ENCODE assay signal across 14 mouse cellular contexts in genomic region chr11:69074776-69075069, GRCm38 (mm10). TPM values are rescaled to one million over a fixed set of nuclear protein-coding genes. Genes with fewer than 3 reads are reported as not detected.
DNase-seq lines count a peak whose midpoint lies in the region; ATAC-seq and TF ChIP-seq lines count a peak whose summit lies in the region.
"Had no signal": no experiment of that assay in that cellular context is flagged by ENCODE, and none has a peak within 500 bp of the region (broad histone marks: within the 10 kb centered on the region; RNA-seq: fewer than 3 reads in every experiment).

No protein-coding gene starts in this region.

- no peaks in the 10 kb centered on the region for H3K9me3 ChIP-seq in forebrain, embryonic 10.5 days
- H3K9me3 ChIP-seq in forebrain, postnatal 0 days (ENCODE audit: low read length) = no peaks in the 10 kb centered on the region
- H3K9me3 ChIP-seq in liver, embryonic 11.5 days (ENCODE audit: control insufficient read depth, low read length) = no peaks in the 10 kb centered on the region
- no peaks in the 10 kb centered on the region for H3K9me3 ChIP-seq in intestine, embryonic 15.5 days
- no peaks in the 10 kb centered on the region for H3K9me3 ChIP-seq in stomach, embryonic 15.5 days
- H3K9me3 ChIP-seq: heart, embryonic 12.5 days had no signal

- WGBS in forebrain, embryonic 10.5 days = 46% methylated on average over 2 of the region's 2 CpGs
- 44% methylated on average over 2 of the region's 2 CpGs for WGBS in forebrain, postnatal 0 days
- 37% methylated on average over 2 of the region's 2 CpGs for WGBS in liver, embryonic 11.5 days
- 58% methylated on average over 2 of the region's 2 CpGs for WGBS in intestine, embryonic 15.5 days
- 52% methylated on average over 2 of the region's 2 CpGs for WGBS in stomach, embryonic 15.5 days

- TF ChIP-seq CTCF in forebrain, postnatal 0 days (IDR thresholded peaks at IDR 0.05; ENCODE audit: low read depth) = no peak

- no peak overlapping the region for H3K4me2 ChIP-seq in forebrain, postnatal 0 days (ENCODE audit: low read depth)
- H3K4me2 ChIP-seq in liver, embryonic 11.5 days = no peak overlapping the region
- H3K4me2 ChIP-seq in intestine, embryonic 15.5 days (replicated peaks) = no peak overlapping the region
- no peak overlapping the region for H3K4me2 ChIP-seq in stomach, embryonic 15.5 days
- H3K4me2 ChIP-seq: heart, embryonic 12.5 days had no signal

- H3K4me3 ChIP-seq in forebrain, embryonic 10.5 days = no peak overlapping the region
- H3K4me3 ChIP-seq in forebrain, postnatal 0 days (ENCODE audit: low read depth, low read length) = no peak overlapping the region
- H3K4me3 ChIP-seq in liver, embryonic 11.5 days (ENCODE audit: low read depth, low read length) = no peak overlapping the region
- H3K4me3 ChIP-seq in intestine, embryonic 15.5 days (replicated peaks) = no peak overlapping the region
- no peak overlapping the region for H3K4me3 ChIP-seq in stomach, embryonic 15.5 days (replicated peaks)
- H3K4me3 ChIP-seq: heart, embryonic 12.5 days had no signal

- no peak overlapping the region for H3K9ac ChIP-seq in forebrain, postnatal 0 days
- no peak overlapping the region for H3K9ac ChIP-seq in liver, embryonic 11.5 days (ENCODE audit: low read depth, low read length)
- H3K9ac ChIP-seq in intestine, embryonic 15.5 days = no peak overlapping the region
- no peak overlapping the region for H3K9ac ChIP-seq in stomach, embryonic 15.5 days
- H3K9ac ChIP-seq: heart, embryonic 12.5 days had no signal

- no peak for DNase-seq in forebrain, embryonic 10.5 days (ENCODE audit: extremely low spot score, low spot score)
- DNase-seq in forebrain, postnatal 0 days = no peak
- no peak for DNase-seq in liver, embryonic 11.5 days (ENCODE audit: low spot score)
- DNase-seq in liver = no peak
- no peak for DNase-seq in T-cell, adult 2 months (ENCODE audit: low spot score)
- DNase-seq in right cerebral cortex, postnatal 36 days (ENCODE audit: low spot score in 2 of 2) = no peak
- DNase-seq: adrenal gland, postnatal 25 days; cerebellum, adult 11-12 months; layer of hippocampus, adult 9-11 months; right cerebral cortex, adult 18-20 months had no signal

- H3K36me3 ChIP-seq in forebrain, embryonic 10.5 days (replicated peaks) = no peaks in the 10 kb centered on the region
- H3K36me3 ChIP-seq in forebrain, postnatal 0 days (ENCODE audit: insufficient read depth) = no peaks in the 10 kb centered on the region
- no peaks in the 10 kb centered on the region for H3K36me3 ChIP-seq in liver, embryonic 11.5 days (ENCODE audit: control insufficient read depth, insufficient read depth, low read length)
- no peaks in the 10 kb centered on the region for H3K36me3 ChIP-seq in intestine, embryonic 15.5 days
- H3K36me3 ChIP-seq in stomach, embryonic 15.5 days = no peaks in the 10 kb centered on the region
- H3K36me3 ChIP-seq: heart, embryonic 12.5 days had no signal

- no peaks in the 10 kb centered on the region for H3K27me3 ChIP-seq in forebrain, embryonic 10.5 days (ENCODE audit: poor library complexity, severe bottlenecking)
- H3K27me3 ChIP-seq in forebrain, postnatal 0 days (ENCODE audit: insufficient read depth, low read length) = no peaks in the 10 kb centered on the region
- no peaks in the 10 kb centered on the region for H3K27me3 ChIP-seq in liver, embryonic 11.5 days (replicated peaks; ENCODE audit: control insufficient read depth, insufficient read depth, low read length)
- no peaks in the 10 kb centered on the region for H3K27me3 ChIP-seq in intestine, embryonic 15.5 days (replicated peaks)
- H3K27me3 ChIP-seq in stomach, embryonic 15.5 days (replicated peaks) = no peaks in the 10 kb centered on the region
- H3K27me3 ChIP-seq: heart, embryonic 12.5 days had no signal

- no peak for ATAC-seq in forebrain, postnatal 0 days
- no peak for ATAC-seq in liver, embryonic 11.5 days (replicated peaks; ENCODE audit: low FRiP score)
- ATAC-seq in intestine, embryonic 15.5 days = no peak
- ATAC-seq in stomach, embryonic 15.5 days (ENCODE audit: insufficient read depth, low FRiP score, low read depth) = no peak
- ATAC-seq: inflammation-experienced regulatory T-cells, adult 6 months had no signal

- 0 out of 2 replicates have a peak overlapping the region, but pooled peaks have one; percentile 95 for H3K27ac ChIP-seq in forebrain, embryonic 10.5 days
- H3K27ac ChIP-seq in forebrain, postnatal 0 days (ENCODE audit: low read depth, low read length) = no peak overlapping the region
- peak overlapping the region; percentile 95; the same call in 1 of the 2 replicates for H3K27ac ChIP-seq in liver, embryonic 11.5 days (ENCODE audit: low read depth, low read length)
- peak overlapping the region; percentile 84; the same call in 1 of the 2 replicates for H3K27ac ChIP-seq in intestine, embryonic 15.5 days
- peak overlapping the region; percentile 93 for H3K27ac ChIP-seq in stomach, embryonic 15.5 days

- H3K4me1 ChIP-seq in forebrain, embryonic 10.5 days = peaks cover 49% of the 10 kb centered on the region
- H3K4me1 ChIP-seq in forebrain, postnatal 0 days (ENCODE audit: insufficient read depth) = peaks cover 12% of the 10 kb centered on the region
- peaks cover 22% of the 10 kb centered on the region for H3K4me1 ChIP-seq in liver, embryonic 11.5 days (replicated peaks; ENCODE audit: control insufficient read depth, insufficient read depth, low read length)
- H3K4me1 ChIP-seq in intestine, embryonic 15.5 days (replicated peaks) = peaks cover 17% of the 10 kb centered on the region
- H3K4me1 ChIP-seq in stomach, embryonic 15.5 days = peaks cover 28% of the 10 kb centered on the region

RNA-seq across cellular contexts. Expression of gene Tmem107, which starts 4.1 kb away (rescaled TPM):
- 60.8 and 61.0 TPM in 2 replicates for polyA plus RNA-seq in forebrain, embryonic 10.5 days (2016; fragmentation: Nextera tagmentation; extraction: Ambion mirVana)
- 32.7 and 45.6 TPM in 2 replicates for total RNA-seq in forebrain, postnatal 0 days (2014; rRNA removed)
- 35.3 and 41.7 TPM in 2 replicates for polyA plus RNA-seq in forebrain, postnatal 0 days (2015; fragmentation: Nextera tagmentation; extraction: Ambion mirVana)
- 39.1 and 43.5 TPM in 2 replicates for polyA plus RNA-seq in liver, embryonic 11.5 days (2014; fragmentation: Nextera tagmentation; extraction: Ambion mirVana)
- polyA plus RNA-seq in intestine, embryonic 15.5 days (2015; fragmentation: Nextera tagmentation; extraction: Ambion mirVana) = 43.7 and 47.6 TPM in 2 replicates
- polyA plus RNA-seq in stomach, embryonic 15.5 days (2015; fragmentation: Nextera tagmentation; extraction: Ambion mirVana) = 49.6 and 55.0 TPM in 2 replicates

RNA-seq across cellular contexts. Expression of gene Vamp2, which starts 13.6 kb away (rescaled TPM):
- 51.3 and 57.6 TPM in 2 replicates for polyA plus RNA-seq in forebrain, embryonic 10.5 days (2016; fragmentation: Nextera tagmentation; extraction: Ambion mirVana)
- 76.8 and 104 TPM in 2 replicates for total RNA-seq in forebrain, postnatal 0 days (2014; rRNA removed)
- 500 and 554 TPM in 2 replicates for polyA plus RNA-seq in forebrain, postnatal 0 days (2015; fragmentation: Nextera tagmentation; extraction: Ambion mirVana)
- polyA plus RNA-seq in liver, embryonic 11.5 days (2014; fragmentation: Nextera tagmentation; extraction: Ambion mirVana) = 47.2 and 56.0 TPM in 2 replicates
- 61.8 and 64.2 TPM in 2 replicates for polyA plus RNA-seq in intestine, embryonic 15.5 days (2015; fragmentation: Nextera tagmentation; extraction: Ambion mirVana)
- polyA plus RNA-seq in stomach, embryonic 15.5 days (2015; fragmentation: Nextera tagmentation; extraction: Ambion mirVana) = 68.5 and 84.6 TPM in 2 replicates

RNA-seq across cellular contexts. Expression of gene Borcs6, which starts 15.2 kb away (rescaled TPM):
- 3.8 and 4.1 TPM in 2 replicates for polyA plus RNA-seq in forebrain, embryonic 10.5 days (2016; fragmentation: Nextera tagmentation; extraction: Ambion mirVana)
- 32.8 and 33.7 TPM in 2 replicates for total RNA-seq in forebrain, postnatal 0 days (2014; rRNA removed)
- polyA plus RNA-seq in forebrain, postnatal 0 days (2015; fragmentation: Nextera tagmentation; extraction: Ambion mirVana) = 20.9 and 21.7 TPM in 2 replicates
- 5.9 and 6.6 TPM in 2 replicates for polyA plus RNA-seq in liver, embryonic 11.5 days (2014; fragmentation: Nextera tagmentation; extraction: Ambion mirVana)
- polyA plus RNA-seq in intestine, embryonic 15.5 days (2015; fragmentation: Nextera tagmentation; extraction: Ambion mirVana) = 8.6 and 8.9 TPM in 2 replicates
- polyA plus RNA-seq in stomach, embryonic 15.5 days (2015; fragmentation: Nextera tagmentation; extraction: Ambion mirVana) = 10.3 and 10.7 TPM in 2 replicates

RNA-seq across cellular contexts. Expression of gene Per1, which starts 20.3 kb away (rescaled TPM):
- 7.3 and 9.0 TPM in 2 replicates for polyA plus RNA-seq in forebrain, embryonic 10.5 days (2016; fragmentation: Nextera tagmentation; extraction: Ambion mirVana)
- 16.5 and 38.3 TPM in 2 replicates for total RNA-seq in forebrain, postnatal 0 days (2014; rRNA removed)
- 15.2 and 16.7 TPM in 2 replicates for polyA plus RNA-seq in forebrain, postnatal 0 days (2015; fragmentation: Nextera tagmentation; extraction: Ambion mirVana)
- polyA plus RNA-seq in liver, embryonic 11.5 days (2014; fragmentation: Nextera tagmentation; extraction: Ambion mirVana) = 6.2 and 6.6 TPM in 2 replicates
- 11.9 and 15.6 TPM in 2 replicates for polyA plus RNA-seq in intestine, embryonic 15.5 days (2015; fragmentation: Nextera tagmentation; extraction: Ambion mirVana)
- 15.4 and 20.3 TPM in 2 replicates for polyA plus RNA-seq in stomach, embryonic 15.5 days (2015; fragmentation: Nextera tagmentation; extraction: Ambion mirVana)

RNA-seq across cellular contexts. Expression of gene Aurkb, which starts 29.3 kb away (rescaled TPM):
- 227 and 236 TPM in 2 replicates for polyA plus RNA-seq in forebrain, embryonic 10.5 days (2016; fragmentation: Nextera tagmentation; extraction: Ambion mirVana)
- total RNA-seq in forebrain, postnatal 0 days (2014; rRNA removed) = 8.5 and 12.5 TPM in 2 replicates
- polyA plus RNA-seq in forebrain, postnatal 0 days (2015; fragmentation: Nextera tagmentation; extraction: Ambion mirVana) = 11.5 and 13.9 TPM in 2 replicates
- polyA plus RNA-seq in liver, embryonic 11.5 days (2014; fragmentation: Nextera tagmentation; extraction: Ambion mirVana) = 168 and 170 TPM in 2 replicates
- 133 and 135 TPM in 2 replicates for polyA plus RNA-seq in intestine, embryonic 15.5 days (2015; fragmentation: Nextera tagmentation; extraction: Ambion mirVana)
- polyA plus RNA-seq in stomach, embryonic 15.5 days (2015; fragmentation: Nextera tagmentation; extraction: Ambion mirVana) = 134 and 146 TPM in 2 replicates
